Mouse (Mus musculus) lung, adult 2 months (tissue): ENCODE data around the gene Meis2.

Source experiments
- CTCF ChIP-seq: fragments of 200-500 bp; IDR thresholded peaks from 2 replicates; pipeline ENCODE4 v1.5.1; 2011; ENCODE audit warnings: mild to moderate bottlenecking, low read length, control low read depth; ENCODE audit not compliant: insufficient read depth
- POLR2A ChIP-seq: fragments of 200-500 bp; IDR thresholded peaks from 2 replicates; pipeline ENCODE4 v1.6.1; 2011; ENCODE audit warnings: low read depth, mild to moderate bottlenecking, control low read depth, low read length, borderline replicate concordance; ENCODE audit errors: extremely low read depth

DNA sequence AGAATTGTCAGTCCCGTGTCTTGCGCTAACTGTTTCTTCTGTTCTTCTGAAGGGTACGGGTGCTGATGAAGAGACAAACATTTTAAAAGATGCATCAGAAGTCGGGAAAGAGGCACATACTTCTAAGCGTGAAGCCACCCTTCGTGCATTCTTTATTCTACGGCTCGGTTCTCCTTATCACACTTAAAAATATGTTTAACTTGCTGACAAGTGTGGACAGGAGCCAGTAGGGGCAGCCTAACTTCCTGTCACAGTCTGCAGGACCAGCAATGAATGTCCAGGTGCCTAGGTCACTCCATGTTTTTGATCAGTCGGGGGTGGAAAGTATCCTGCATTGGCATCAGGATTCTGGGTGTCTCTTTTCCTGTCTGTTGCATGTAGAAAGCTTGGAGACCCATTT lies 144.0 kb downstream of the Meis2 start:
- no peak for TF ChIP-seq CTCF
- TF ChIP-seq POLR2A, result no peak
